Mouse (Mus musculus) liver, embryonic 14.5 days (tissue): ENCODE results near the gene D1Pas1.

Source experiments
- CTCF ChIP-seq: IDR thresholded peaks from 2 replicates; pipeline ENCODE4 v1.5.1; 2016; ENCODE audit warnings: antibody characterized with exemption, low read depth, control low read depth
- EP300 ChIP-seq: IDR thresholded peaks from 2 replicates; pipeline ENCODE4 v1.6.1; 2016; ENCODE audit warnings: antibody characterized with exemption, low read depth

DNA sequence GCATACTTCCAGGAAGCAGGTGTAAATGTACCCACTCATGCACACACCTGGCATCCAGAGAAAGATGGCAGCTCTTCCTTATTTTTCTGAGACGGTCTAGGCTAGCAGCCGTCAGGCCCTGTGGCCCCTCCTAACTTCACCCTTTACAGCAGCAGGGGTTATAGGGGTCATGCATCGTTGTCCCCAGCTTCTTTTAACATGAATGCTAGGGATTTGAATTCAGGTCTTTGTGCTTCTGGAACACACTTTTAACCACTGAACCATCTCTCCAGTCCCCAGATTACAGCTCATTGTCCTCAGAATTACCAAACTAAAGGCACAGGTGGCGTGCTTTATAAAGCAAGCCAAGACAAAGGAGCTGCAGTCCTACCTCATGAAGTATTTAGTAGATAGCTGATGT is 12.6 kb upstream of the D1Pas1 start:
- TF ChIP-seq CTCF (no peak), EP300 (no peak)
